Mouse (Mus musculus): ENCODE measurements around the gene Pdp2. TPM values are rescaled to one million over a fixed set of nuclear protein-coding genes. Genes with fewer than 3 reads are reported as not detected.
A peak's percentile ranks its signal among the peaks of the same experiment; 100 is the strongest.

The Pdp2 gene
- total and polyA plus RNA-seq, 3 experiments, result 4.4 to 22.8 (median 14.2) TPM

DNA sequence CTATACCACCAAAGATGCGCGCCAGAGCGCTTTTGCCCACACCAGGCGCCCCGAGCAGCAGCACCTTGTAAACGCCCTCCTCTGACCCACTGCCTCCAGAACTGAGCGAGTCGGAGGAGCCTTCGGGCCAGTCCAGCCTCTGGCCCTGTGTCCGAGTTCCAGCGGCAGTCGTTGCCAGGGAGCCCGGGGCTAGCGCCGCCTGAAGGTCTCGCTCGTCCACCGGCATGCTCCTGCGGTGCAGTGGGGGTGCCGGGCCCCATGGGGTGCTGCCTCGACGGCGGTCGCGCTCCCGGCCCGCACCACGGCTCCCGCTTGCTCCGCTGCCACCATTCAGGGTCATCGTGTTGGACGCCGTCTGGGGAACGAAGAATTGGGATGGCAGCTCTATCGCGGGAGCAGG lies 39.3 kb downstream of the Pdp2 start:
- Histone ChIP-seq H3K9me3 (replicated peaks) (no peaks in the 10 kb centered on the region), H3K4me3 (ENCODE audit: low read depth, low read length) (peak overlapping the region; percentile 69), H3K4me1 (ENCODE audit: insufficient read depth, low read depth, low read length) (peaks cover 56% of the 10 kb centered on the region), H3K27me3 (ENCODE audit: insufficient read depth, low read length) (peaks cover 3% of the 10 kb centered on the region; the same call in 1 of the 2 replicates), H3K36me3 (replicated peaks) (peaks cover 35% of the 10 kb centered on the region)
- ATAC-seq (ENCODE audit: extremely low read depth, insufficient number of reproducible peaks, low FRiP score, poor library complexity, severe bottlenecking), result no peak
- TF ChIP-seq POLR2AphosphoS5 (IDR thresholded peaks at IDR 0.05; ENCODE audit: insufficient replicate concordance, low read depth, low read length), result no peak
- TF ChIP-seq GATA2 (IDR thresholded peaks at IDR 0.05; ENCODE audit: borderline replicate concordance, low read depth, low read length), result no peak
- TF ChIP-seq GATA1 (IDR thresholded peaks at IDR 0.05; ENCODE audit: borderline replicate concordance, low read length), result no peak
- no peak for TF ChIP-seq TAL1 (conservative IDR thresholded peaks at IDR 0.05; ENCODE audit: low read depth, low read length)
- TF ChIP-seq CTCF (IDR thresholded peaks at IDR 0.05; ENCODE audit: low read depth, low read length), result no peak
- no peak for DNase-seq (ENCODE audit: low spot score)

DNA sequence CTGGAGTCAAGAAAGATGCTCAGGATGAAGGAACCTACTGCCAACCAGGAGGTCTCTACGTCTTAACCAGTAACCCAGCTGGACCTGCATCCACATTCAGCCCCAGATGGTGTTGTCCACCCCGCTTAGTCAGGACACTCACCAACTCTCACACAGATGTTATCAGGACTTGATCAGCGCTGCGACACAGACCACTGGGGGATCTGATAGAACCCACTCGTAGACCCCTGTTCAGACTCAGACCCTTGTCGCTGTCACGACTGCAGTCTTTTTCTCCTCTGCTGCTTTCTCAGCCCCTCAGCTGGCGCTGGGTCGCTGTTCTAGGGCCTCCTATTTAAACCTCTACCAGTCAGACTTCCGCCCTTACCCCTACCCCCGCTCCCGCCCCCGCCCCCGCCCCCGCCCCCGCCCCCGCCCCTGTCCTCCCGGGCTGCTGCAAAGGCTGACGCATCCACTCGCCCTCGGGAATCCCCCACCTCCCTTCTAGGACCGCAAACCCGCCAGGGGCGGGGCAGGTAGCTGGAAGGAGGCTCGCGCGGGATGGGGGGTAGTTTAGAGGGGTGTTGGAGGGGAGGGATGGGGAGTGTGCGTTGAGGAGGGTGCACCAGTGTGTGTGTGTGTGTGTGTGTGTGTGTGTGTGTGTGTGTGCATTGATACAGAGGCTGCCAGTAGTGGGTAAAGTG lies 39.9 kb downstream of the Pdp2 start, which contains the start of gene Rrad:
Gene Rrad (minus strand): TSS at position 347 of the 683 bp plus-strand sequence.
- Histone ChIP-seq H3K27me3 (ENCODE audit: insufficient read depth, low read length) (peaks cover 3% of the 10 kb centered on the region; the same call in 1 of the 2 replicates), H3K4me1 (ENCODE audit: insufficient read depth, low read depth, low read length) (peaks cover 56% of the 10 kb centered on the region), H3K9me3 (replicated peaks) (no peaks in the 10 kb centered on the region), H3K4me3 (ENCODE audit: low read depth, low read length) (peak within 1 kb of the TSS; percentile 69), H3K36me3 (replicated peaks) (peaks cover 41% of the 10 kb centered on the region)
- ATAC-seq (ENCODE audit: extremely low read depth, insufficient number of reproducible peaks, low FRiP score, poor library complexity, severe bottlenecking), result peak; percentile 55
- DNase-seq (ENCODE audit: low spot score), result peak; percentile 93
- TF ChIP-seq TAL1 (conservative IDR thresholded peaks at IDR 0.05; ENCODE audit: low read depth, low read length), result no peak
- no peak for TF ChIP-seq GATA2 (IDR thresholded peaks at IDR 0.05; ENCODE audit: borderline replicate concordance, low read depth, low read length)
- no peak for TF ChIP-seq POLR2AphosphoS5 (IDR thresholded peaks at IDR 0.05; ENCODE audit: insufficient replicate concordance, low read depth, low read length)

DNA sequence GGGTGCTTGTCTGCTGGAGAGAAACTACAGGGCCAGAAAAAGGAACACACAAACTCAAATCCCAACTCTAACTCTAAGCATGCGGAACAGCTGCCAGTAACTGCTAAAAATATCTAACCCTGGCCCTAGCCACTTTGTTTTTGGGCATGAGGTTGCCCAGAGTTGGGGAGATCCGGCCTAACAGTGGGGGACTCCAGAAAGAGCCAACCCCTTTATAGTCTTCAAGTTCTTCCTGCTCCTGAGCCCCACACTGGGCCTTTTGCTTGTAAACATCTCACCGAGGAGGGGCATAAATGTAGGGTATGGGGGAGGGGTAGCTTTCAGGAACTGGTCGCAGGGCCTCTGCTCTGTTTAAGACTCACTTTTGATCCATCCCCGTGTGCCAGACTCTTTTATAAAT lies 40.7 kb downstream of the Pdp2 start:
- Histone ChIP-seq H3K27me3 (ENCODE audit: insufficient read depth, low read length) (peaks cover 3% of the 10 kb centered on the region; the same call in 1 of the 2 replicates), H3K36me3 (replicated peaks) (peaks cover 45% of the 10 kb centered on the region), H3K9me3 (replicated peaks) (no peaks in the 10 kb centered on the region), H3K4me3 (ENCODE audit: low read depth, low read length) (peak overlapping the region; percentile 68; the same call in 1 of the 2 replicates), H3K4me1 (ENCODE audit: insufficient read depth, low read depth, low read length) (peaks cover 56% of the 10 kb centered on the region)
- no peak for ATAC-seq (ENCODE audit: extremely low read depth, insufficient number of reproducible peaks, low FRiP score, poor library complexity, severe bottlenecking)
- TF ChIP-seq GATA1 (IDR thresholded peaks at IDR 0.05; ENCODE audit: borderline replicate concordance, low read length), result no peak
- TF ChIP-seq POLR2AphosphoS5 (IDR thresholded peaks at IDR 0.05; ENCODE audit: insufficient replicate concordance, low read depth, low read length), result no peak
- no peak for TF ChIP-seq TAL1 (conservative IDR thresholded peaks at IDR 0.05; ENCODE audit: low read depth, low read length)
- TF ChIP-seq CTCF (IDR thresholded peaks at IDR 0.05; ENCODE audit: low read depth, low read length), result no peak
- TF ChIP-seq GATA2 (IDR thresholded peaks at IDR 0.05; ENCODE audit: borderline replicate concordance, low read depth, low read length), result no peak
- peak; percentile 43 for DNase-seq (ENCODE audit: low spot score)

DNA sequence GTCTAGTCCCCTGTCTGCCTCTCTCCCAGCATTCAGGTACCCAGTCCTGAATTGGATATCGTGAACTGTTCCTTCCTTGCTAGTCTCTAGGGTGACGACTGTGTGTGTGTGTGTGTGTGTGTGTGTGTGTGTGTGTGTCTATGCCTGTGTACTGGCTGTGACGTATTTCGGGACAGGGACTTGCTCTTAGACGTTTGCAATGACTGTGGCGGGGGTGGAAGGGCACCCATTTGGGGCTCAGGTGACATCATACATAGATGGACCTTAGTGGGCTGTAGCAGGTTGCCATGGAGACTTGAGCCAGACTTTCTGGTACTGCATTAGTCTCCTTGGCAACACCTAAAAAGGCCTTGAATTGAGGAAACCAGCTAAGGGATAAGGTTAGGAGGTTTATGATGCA lies 41.2 kb downstream of the Pdp2 start:
- peaks cover 53% of the 10 kb centered on the region for H3K4me1 ChIP-seq (ENCODE audit: insufficient read depth, low read depth, low read length)
- peaks cover 3% of the 10 kb centered on the region; the same call in 1 of the 2 replicates for H3K27me3 ChIP-seq (ENCODE audit: insufficient read depth, low read length)
- no peak for TF ChIP-seq GATA1 (IDR thresholded peaks at IDR 0.05; ENCODE audit: borderline replicate concordance, low read length)
- TF ChIP-seq TAL1 (conservative IDR thresholded peaks at IDR 0.05; ENCODE audit: low read depth, low read length), result no peak
- TF ChIP-seq GATA2 (IDR thresholded peaks at IDR 0.05; ENCODE audit: borderline replicate concordance, low read depth, low read length), result no peak
- TF ChIP-seq POLR2AphosphoS5 (IDR thresholded peaks at IDR 0.05; ENCODE audit: insufficient replicate concordance, low read depth, low read length), result no peak
- no peak for TF ChIP-seq CTCF (IDR thresholded peaks at IDR 0.05; ENCODE audit: low read depth, low read length)
- ATAC-seq (ENCODE audit: extremely low read depth, insufficient number of reproducible peaks, low FRiP score, poor library complexity, severe bottlenecking) (no peak), DNase-seq (ENCODE audit: low spot score) (no peak)
- H3K9me3 ChIP-seq (replicated peaks), result no peaks in the 10 kb centered on the region
- peak overlapping the region; percentile 68; the same call in 1 of the 2 replicates for H3K4me3 ChIP-seq (ENCODE audit: low read depth, low read length)
- H3K36me3 ChIP-seq (replicated peaks), result peaks cover 50% of the 10 kb centered on the region

DNA sequence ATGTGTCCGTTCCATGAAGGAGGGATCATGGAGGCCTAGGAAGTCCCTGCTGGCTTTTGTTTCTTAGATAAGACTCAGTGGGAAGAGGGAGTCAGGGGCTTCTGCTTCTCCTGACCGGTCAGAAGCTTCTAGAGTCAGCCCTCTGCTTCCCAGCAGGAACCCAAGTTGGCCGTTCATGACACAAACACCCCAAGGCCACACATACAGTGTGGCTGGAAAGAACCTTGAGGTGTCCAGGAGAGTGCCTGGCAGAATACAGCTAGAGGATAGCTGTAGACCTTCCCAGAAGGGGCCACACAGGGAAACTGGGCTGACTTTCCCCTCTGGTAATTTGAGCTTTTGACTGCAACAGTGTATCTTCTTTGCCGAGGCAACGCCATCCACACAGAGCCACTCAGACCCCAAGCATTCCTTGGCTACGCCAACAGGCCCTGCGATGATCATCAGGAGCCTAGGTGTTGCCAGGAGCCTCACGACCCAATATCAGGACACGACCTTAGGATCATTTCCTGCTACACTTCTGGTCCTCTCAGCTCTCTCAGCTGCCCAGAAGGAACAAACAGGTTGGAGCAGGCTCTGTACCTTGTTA lies 42.0 kb downstream of the Pdp2 start:
- DNase-seq (ENCODE audit: low spot score) (no peak), ATAC-seq (ENCODE audit: extremely low read depth, insufficient number of reproducible peaks, low FRiP score, poor library complexity, severe bottlenecking) (no peak)
- Histone ChIP-seq H3K27me3 (ENCODE audit: insufficient read depth, low read length) (peaks cover 3% of the 10 kb centered on the region; the same call in 1 of the 2 replicates), H3K36me3 (replicated peaks) (peaks cover 54% of the 10 kb centered on the region), H3K4me3 (ENCODE audit: low read depth, low read length) (no peak overlapping the region), H3K9me3 (replicated peaks) (no peaks in the 10 kb centered on the region), H3K4me1 (ENCODE audit: insufficient read depth, low read depth, low read length) (peaks cover 53% of the 10 kb centered on the region)
- TF ChIP-seq TAL1 (conservative IDR thresholded peaks at IDR 0.05; ENCODE audit: low read depth, low read length) (no peak), GATA1 (IDR thresholded peaks at IDR 0.05; ENCODE audit: borderline replicate concordance, low read length) (no peak), POLR2AphosphoS5 (IDR thresholded peaks at IDR 0.05; ENCODE audit: insufficient replicate concordance, low read depth, low read length) (no peak), GATA2 (IDR thresholded peaks at IDR 0.05; ENCODE audit: borderline replicate concordance, low read depth, low read length) (no peak), CTCF (IDR thresholded peaks at IDR 0.05; ENCODE audit: low read depth, low read length) (no peak)

DNA sequence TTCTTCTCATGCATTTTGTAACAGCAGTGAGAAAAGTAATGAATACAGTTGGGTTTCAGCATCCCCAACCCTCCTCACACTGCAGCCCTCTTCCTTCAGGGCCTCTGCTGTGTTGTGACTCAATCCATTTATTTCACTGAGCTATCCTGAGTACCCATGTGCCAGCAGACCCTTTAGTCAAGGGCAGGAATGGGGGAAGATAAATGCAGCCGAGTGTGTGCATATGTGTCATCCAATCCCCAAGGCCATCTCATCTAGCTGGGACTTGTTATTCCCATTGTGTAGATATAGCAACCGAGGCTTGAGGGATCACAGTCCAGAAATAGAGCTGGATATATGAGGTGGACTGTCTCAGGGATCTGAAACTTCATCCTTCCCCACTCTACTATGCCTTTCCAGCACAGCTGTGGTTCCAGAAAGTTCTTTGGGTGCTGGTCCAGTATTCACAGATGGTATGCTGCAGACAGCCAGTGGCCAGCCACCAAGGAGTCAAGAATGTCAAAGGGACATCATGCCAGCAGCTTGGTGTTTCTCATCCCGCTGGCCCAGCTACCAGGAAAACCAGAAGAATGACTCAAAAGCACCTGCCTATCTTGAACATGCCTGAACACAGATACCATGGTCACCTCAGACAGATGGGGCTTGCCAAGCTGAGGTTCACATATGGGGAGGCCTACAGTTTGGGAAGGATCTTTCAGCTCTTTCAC lies 43.9 kb downstream of the Pdp2 start:
- ATAC-seq (ENCODE audit: extremely low read depth, insufficient number of reproducible peaks, low FRiP score, poor library complexity, severe bottlenecking), result no peak
- peaks cover 56% of the 10 kb centered on the region for H3K36me3 ChIP-seq (replicated peaks)
- no peak overlapping the region for H3K4me3 ChIP-seq (ENCODE audit: low read depth, low read length)
- DNase-seq (ENCODE audit: low spot score), result no peak
- no peaks in the 10 kb centered on the region for H3K9me3 ChIP-seq (replicated peaks)
- peaks cover 3% of the 10 kb centered on the region; the same call in 1 of the 2 replicates for H3K27me3 ChIP-seq (ENCODE audit: insufficient read depth, low read length)
- TF ChIP-seq GATA1 (IDR thresholded peaks at IDR 0.05; ENCODE audit: borderline replicate concordance, low read length) (no peak), POLR2AphosphoS5 (IDR thresholded peaks at IDR 0.05; ENCODE audit: insufficient replicate concordance, low read depth, low read length) (no peak), GATA2 (IDR thresholded peaks at IDR 0.05; ENCODE audit: borderline replicate concordance, low read depth, low read length) (no peak), TAL1 (conservative IDR thresholded peaks at IDR 0.05; ENCODE audit: low read depth, low read length) (no peak), CTCF (IDR thresholded peaks at IDR 0.05; ENCODE audit: low read depth, low read length) (no peak)
- peaks cover 50% of the 10 kb centered on the region for H3K4me1 ChIP-seq (ENCODE audit: insufficient read depth, low read depth, low read length)
